Mouse (Mus musculus) thymus, adult 2 months (tissue): Measurements from ENCODE around the gene Edar.

Experiments
- CTCF ChIP-seq: fragments of 200-500 bp; IDR thresholded peaks from 2 replicates; pipeline ENCODE4 v1.5.1; 2012; ENCODE audit warnings: mild to moderate bottlenecking, control low read depth, low read length, moderate library complexity, borderline replicate concordance; ENCODE audit not compliant: control insufficient read depth, poor library complexity, insufficient read depth; ENCODE audit errors: extremely low read depth
- POLR2A ChIP-seq: fragments of 200-500 bp; IDR thresholded peaks from 2 replicates; pipeline ENCODE4 v1.6.1; 2012; ENCODE audit warnings: mild to moderate bottlenecking, low read length, control low read depth, moderate library complexity; ENCODE audit not compliant: control insufficient read depth, poor library complexity, insufficient read depth; ENCODE audit errors: extremely low read depth

DNA sequence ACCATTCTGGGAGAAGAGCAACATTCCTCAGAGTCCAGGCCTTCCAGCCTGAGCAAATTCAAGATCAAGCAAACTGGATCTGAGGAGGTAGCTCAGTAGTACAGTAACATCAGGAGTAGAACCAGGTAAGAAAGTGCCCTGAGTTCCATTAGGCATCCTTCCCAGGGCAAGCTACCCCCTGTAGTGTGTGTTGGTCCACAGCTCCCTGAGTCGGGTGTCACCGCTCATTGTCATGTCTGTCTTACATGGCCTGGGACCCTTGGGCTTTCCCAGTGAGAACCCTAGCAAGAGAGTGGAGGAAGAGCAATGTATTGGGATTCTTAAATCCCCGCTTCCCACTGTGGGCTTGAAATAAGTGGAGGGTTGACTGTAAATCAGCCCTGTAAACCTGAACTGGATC is 80.3 kb downstream of the Edar start:
- TF ChIP-seq POLR2A, result no peak
- no peak for TF ChIP-seq CTCF
